Mouse (Mus musculus): ENCODE results near the gene H3f3b. TPM values are rescaled to one million over a fixed set of nuclear protein-coding genes. Genes with fewer than 3 reads are reported as not detected.

H3f3b gene
- 100 to 1,000 TPM; 338 to 393 TPM for total RNA-seq (2021)

GRCm38 (mm10) chr11:116027756-116028155 is at the start of gene H3f3b:
H3f3b (minus strand) TSS chr11:116027962.
- intact Hi-C loops (cut with DNase I) = no loop called here
- no peak for DNase-seq

- DNase-seq = no peak
- intact Hi-C loops (cut with DNase I) = no loop called here
Observed at GRCm38 (mm10) chr11:116076836-116077235, 49.1 kb upstream of the H3f3b start.

- no peak for DNase-seq
- intact Hi-C loops (cut with DNase I) = no loop called here
Observed at GRCm38 (mm10) chr11:116076266-116076540, 48.4 kb upstream of the H3f3b start.

GRCm38 (mm10) chr11:116075539-116076265 is 47.9 kb upstream of the H3f3b start:
- intact Hi-C loops (cut with DNase I) = no loop called here
- DNase-seq = no peak

- intact Hi-C loops (cut with DNase I) = no loop called here
- DNase-seq = no peak
Observed at GRCm38 (mm10) chr11:116074436-116074991, 46.8 kb upstream of the H3f3b start.

- DNase-seq = no peak
Observed at GRCm38 (mm10) chr11:116072608-116073007, 44.8 kb upstream of the H3f3b start.

GRCm38 (mm10) chr11:116071510-116071909 is 43.7 kb upstream of the H3f3b start:
- no peak for DNase-seq

More at GRCm38 (mm10) chr11:116072608-116073007, 44.8 kb upstream of the H3f3b start:
- intact Hi-C loops (cut with DNase I) = no loop called here

GRCm38 (mm10) chr11:116065345-116065744 is 37.6 kb upstream of the H3f3b start:
- intact Hi-C loops (cut with DNase I) = no loop called here
- no peak for DNase-seq

More at GRCm38 (mm10) chr11:116071510-116071909, 43.7 kb upstream of the H3f3b start:
- intact Hi-C loops (cut with DNase I) = no loop called here

- DNase-seq = no peak
- intact Hi-C loops (cut with DNase I) = no loop called here
Observed at GRCm38 (mm10) chr11:116064187-116064867, 36.6 kb upstream of the H3f3b start.

- DNase-seq = peak in 1 of 2 experiments; percentile 38
- intact Hi-C loops (cut with DNase I) = no loop called here
Observed at GRCm38 (mm10) chr11:116063562-116063961, 35.8 kb upstream of the H3f3b start.

GRCm38 (mm10) chr11:116062521-116062920 is 34.8 kb upstream of the H3f3b start:
- no peak for DNase-seq
- intact Hi-C loops (cut with DNase I) = no loop called here

- no peak for DNase-seq
- intact Hi-C loops (cut with DNase I) = no loop called here
Observed at GRCm38 (mm10) chr11:116061641-116062415, 34.1 kb upstream of the H3f3b start.

GRCm38 (mm10) chr11:116060596-116060995 is 32.8 kb upstream of the H3f3b start:
- no peak for DNase-seq
- intact Hi-C loops (cut with DNase I) = no loop called here

- DNase-seq = no peak
- intact Hi-C loops (cut with DNase I) = no loop called here
Observed at GRCm38 (mm10) chr11:116059691-116060025, 31.9 kb upstream of the H3f3b start.

- intact Hi-C loops (cut with DNase I) = no loop called here
- no peak for DNase-seq
Observed at GRCm38 (mm10) chr11:116058868-116059690, 31.3 kb upstream of the H3f3b start.

GRCm38 (mm10) chr11:116058022-116058614 is 30.4 kb upstream of the H3f3b start:
- intact Hi-C loops (cut with DNase I) = no loop called here
- DNase-seq = no peak

- intact Hi-C loops (cut with DNase I) = no loop called here
- no peak for DNase-seq
Observed at GRCm38 (mm10) chr11:116057237-116057881, 29.6 kb upstream of the H3f3b start.

- DNase-seq = no peak
- intact Hi-C loops (cut with DNase I) = no loop called here
Observed at GRCm38 (mm10) chr11:116055873-116056272, 28.1 kb upstream of the H3f3b start.

GRCm38 (mm10) chr11:116053510-116054229 is 25.9 kb upstream of the H3f3b start:
- intact Hi-C loops (cut with DNase I) = no loop called here
- DNase-seq = no peak

Data from heart, postnatal 10 days (tissue).